Mouse (Mus musculus): Measurements from ENCODE around the gene Nlrp6.
"Not testable (repeated sequence)": the region's sequence is repeated elsewhere in the genome, so short reads cannot be mapped to it uniquely, and the experiment has no call there.

The Nlrp6 gene

GRCm38 (mm10) chr7:140973396-140974165 is 52.9 kb downstream of the Nlrp6 start:
- DNase-seq (ENCODE audit: low read depth, low spot score), result peak; percentile 94

GRCm38 (mm10) chr7:140974940-140975339 is 54.2 kb downstream of the Nlrp6 start:
- DNase-seq (ENCODE audit: low read depth, low spot score), result peak; percentile 66

- DNase-seq (ENCODE audit: low read depth, low spot score), result no peak
Observed at GRCm38 (mm10) chr7:140975465-140975864, 54.8 kb downstream of the Nlrp6 start.

- not testable (repeated sequence) for DNase-seq (ENCODE audit: low read depth, low spot score)
Observed at GRCm38 (mm10) chr7:140976720-140977119, 56.0 kb downstream of the Nlrp6 start.

All from R1 (cell line).